Mouse (Mus musculus) cerebellum, adult 2 months (tissue): ENCODE measurements at regions not wholly inside any gene's neighbourhood (a gene's known extent, or its start where the extent isn't known, plus 50 kb on each side); places are given as distances from the start of the nearest gene placed in this dataset.

Experiments used
- CTCF ChIP-seq: fragments of 200-500 bp; IDR thresholded peaks from 2 replicates; pipeline ENCODE4 v1.5.1; 2011; ENCODE audit warnings: low read depth, mild to moderate bottlenecking, control low read depth, low read length, moderate library complexity, borderline replicate concordance; ENCODE audit not compliant: insufficient read depth
- POLR2A ChIP-seq: fragments of 200-500 bp; IDR thresholded peaks from 2 replicates; pipeline ENCODE4 v1.6.1; 2011; ENCODE audit warnings: low read length, control low read depth, borderline replicate concordance; ENCODE audit not compliant: insufficient read depth

GRCm38 (mm10) chr2:61398633-61399032 lies 179.8 kb upstream of the Tank start:
- TF ChIP-seq POLR2A (no peak), CTCF (no peak)
